Mouse (Mus musculus): ENCODE measurements around the gene Tes. TPM values are rescaled to one million over a fixed set of nuclear protein-coding genes. Genes with fewer than 3 reads are reported as not detected.

Gene Tes
- polyA plus RNA-seq, 1 experiment: 59.2 TPM

DNA sequence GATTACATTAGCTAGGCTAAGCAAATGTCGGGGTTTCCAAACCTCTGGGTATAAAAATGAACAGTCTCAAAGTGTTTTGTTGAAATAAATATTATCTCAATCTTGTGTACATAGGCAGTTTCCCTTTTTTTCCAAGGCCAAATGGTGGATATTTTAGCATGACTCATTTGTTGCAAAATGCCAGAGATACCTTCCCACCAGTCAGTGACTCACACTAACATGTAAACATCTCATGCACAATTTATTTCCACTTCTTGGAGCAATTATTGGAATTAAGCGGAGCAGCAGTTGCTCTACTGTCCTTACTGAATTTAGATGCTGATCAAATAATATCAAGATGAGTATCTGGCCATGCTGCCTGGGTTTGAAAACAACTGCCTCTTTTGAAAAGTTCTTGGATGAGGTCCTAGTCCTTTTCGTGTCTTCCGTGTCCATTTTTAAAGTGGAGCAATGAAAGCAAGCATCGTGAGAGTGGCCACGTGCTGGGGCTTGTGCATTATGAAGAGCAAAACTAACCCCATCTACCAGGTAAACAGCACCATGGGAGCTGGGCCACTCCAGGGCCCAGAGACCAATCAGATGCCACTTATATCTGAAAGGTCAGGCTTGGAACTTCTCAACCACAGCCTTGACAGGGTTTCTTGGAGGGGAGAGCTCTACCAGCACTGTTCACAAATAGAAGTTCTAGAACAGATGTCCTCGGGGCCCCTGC is 54.7 kb downstream of the Tes start:
- Histone ChIP-seq H3K4me3 (ENCODE audit: control insufficient read depth, insufficient read depth, low read length) (no peak overlapping the region), H3K27me3 (ENCODE audit: control insufficient read depth, insufficient read depth, low read length) (no peaks in the 10 kb centered on the region), H3K36me3 (ENCODE audit: control insufficient read depth, insufficient read depth, low read length) (no peaks in the 10 kb centered on the region), H3K27ac (ENCODE audit: control insufficient read depth, insufficient read depth, low read length) (no peak overlapping the region), H3K4me1 (replicated peaks; ENCODE audit: control insufficient read depth, insufficient read depth, low read length) (no peaks in the 10 kb centered on the region)
- TF ChIP-seq POLR2A (IDR thresholded peaks at IDR 0.05; ENCODE audit: control insufficient read depth, extremely low read depth, insufficient read depth, low read length, poor library complexity) (no peak), CTCF (IDR thresholded peaks at IDR 0.05; ENCODE audit: borderline replicate concordance, control insufficient read depth, extremely low read depth, insufficient read depth, low read length, poor library complexity) (no peak)
- DNase-seq: no peak
- WGBS: 87% methylated on average over 7 of the region's 7 CpGs

DNA sequence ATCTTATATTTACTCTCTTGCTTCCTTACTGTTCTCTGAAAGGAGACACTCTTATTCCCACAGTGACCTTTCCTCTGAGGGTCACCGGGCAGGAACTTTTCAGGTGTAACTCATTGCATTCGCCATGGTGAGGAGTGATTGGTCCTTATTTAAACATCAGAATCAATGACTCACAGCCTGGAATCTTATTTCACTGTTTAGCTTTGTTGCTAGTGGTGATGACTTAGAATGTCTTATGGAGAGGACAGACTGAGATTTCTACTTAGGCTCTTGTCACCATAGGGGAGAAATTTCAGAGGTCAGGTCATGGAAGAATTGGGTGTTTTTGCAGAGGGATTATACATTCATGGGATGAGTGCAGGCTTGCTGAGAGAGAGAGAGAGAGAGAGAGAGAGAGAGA is 75.1 kb downstream of the Tes start:
- no peaks in the 10 kb centered on the region for H3K4me1 ChIP-seq (replicated peaks; ENCODE audit: control insufficient read depth, insufficient read depth, low read length)
- 87% methylated on average over 2 of the region's 2 CpGs for WGBS
- H3K27ac ChIP-seq (ENCODE audit: control insufficient read depth, insufficient read depth, low read length): no peak overlapping the region
- no peak for TF ChIP-seq CTCF (IDR thresholded peaks at IDR 0.05; ENCODE audit: borderline replicate concordance, control insufficient read depth, extremely low read depth, insufficient read depth, low read length, poor library complexity)
- no peak for TF ChIP-seq POLR2A (IDR thresholded peaks at IDR 0.05; ENCODE audit: control insufficient read depth, extremely low read depth, insufficient read depth, low read length, poor library complexity)
- H3K27me3 ChIP-seq (ENCODE audit: control insufficient read depth, insufficient read depth, low read length): no peaks in the 10 kb centered on the region
- no peak overlapping the region for H3K4me3 ChIP-seq (ENCODE audit: control insufficient read depth, insufficient read depth, low read length)
- H3K36me3 ChIP-seq (ENCODE audit: control insufficient read depth, insufficient read depth, low read length): no peaks in the 10 kb centered on the region
- no peak for DNase-seq

DNA sequence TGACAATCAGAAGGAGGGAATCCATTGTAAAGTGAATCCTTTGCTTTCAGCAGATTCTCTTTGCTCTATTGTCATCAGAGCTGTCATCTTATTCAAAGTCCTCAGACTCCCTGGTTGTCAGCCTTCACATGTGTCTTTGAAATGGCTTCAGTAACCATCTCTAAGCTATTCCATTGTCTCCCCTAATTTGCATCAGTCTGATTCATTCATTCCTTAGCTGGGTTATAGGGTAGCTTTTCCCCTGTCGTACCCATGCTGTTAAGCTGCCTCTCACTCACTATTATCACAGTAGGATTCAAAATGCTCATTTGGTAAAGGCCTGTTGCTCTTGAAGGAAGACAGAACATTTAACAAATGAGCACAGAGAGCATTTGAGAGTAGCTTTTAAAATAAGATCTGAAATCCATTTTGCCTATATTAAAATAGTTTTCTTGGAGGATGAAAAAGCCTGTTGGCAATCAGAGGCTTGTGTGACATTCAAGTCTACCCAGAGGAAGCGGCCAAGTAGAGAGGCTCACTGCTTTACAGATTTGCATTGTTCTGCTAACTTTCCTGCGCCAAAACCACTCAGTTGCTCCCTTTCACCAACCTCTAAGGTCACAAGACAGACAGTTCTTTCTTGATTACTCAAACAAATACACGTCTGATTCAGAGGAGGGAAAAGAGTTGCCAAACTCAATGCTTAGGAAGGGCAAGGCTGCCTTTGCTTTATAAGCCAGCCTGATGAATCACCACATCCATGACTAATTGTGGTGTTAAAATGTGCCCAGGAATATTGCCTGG is 77.8 kb downstream of the Tes start:
- Histone ChIP-seq H3K4me3 (ENCODE audit: control insufficient read depth, insufficient read depth, low read length) (no peak overlapping the region), H3K27ac (ENCODE audit: control insufficient read depth, insufficient read depth, low read length) (no peak overlapping the region), H3K4me1 (replicated peaks; ENCODE audit: control insufficient read depth, insufficient read depth, low read length) (no peaks in the 10 kb centered on the region), H3K27me3 (ENCODE audit: control insufficient read depth, insufficient read depth, low read length) (no peaks in the 10 kb centered on the region), H3K36me3 (ENCODE audit: control insufficient read depth, insufficient read depth, low read length) (no peaks in the 10 kb centered on the region)
- TF ChIP-seq CTCF (IDR thresholded peaks at IDR 0.05; ENCODE audit: borderline replicate concordance, control insufficient read depth, extremely low read depth, insufficient read depth, low read length, poor library complexity) (no peak), POLR2A (IDR thresholded peaks at IDR 0.05; ENCODE audit: control insufficient read depth, extremely low read depth, insufficient read depth, low read length, poor library complexity) (no peak)
- no peak for DNase-seq
- WGBS: 79% methylated on average over 4 of the region's 4 CpGs

DNA sequence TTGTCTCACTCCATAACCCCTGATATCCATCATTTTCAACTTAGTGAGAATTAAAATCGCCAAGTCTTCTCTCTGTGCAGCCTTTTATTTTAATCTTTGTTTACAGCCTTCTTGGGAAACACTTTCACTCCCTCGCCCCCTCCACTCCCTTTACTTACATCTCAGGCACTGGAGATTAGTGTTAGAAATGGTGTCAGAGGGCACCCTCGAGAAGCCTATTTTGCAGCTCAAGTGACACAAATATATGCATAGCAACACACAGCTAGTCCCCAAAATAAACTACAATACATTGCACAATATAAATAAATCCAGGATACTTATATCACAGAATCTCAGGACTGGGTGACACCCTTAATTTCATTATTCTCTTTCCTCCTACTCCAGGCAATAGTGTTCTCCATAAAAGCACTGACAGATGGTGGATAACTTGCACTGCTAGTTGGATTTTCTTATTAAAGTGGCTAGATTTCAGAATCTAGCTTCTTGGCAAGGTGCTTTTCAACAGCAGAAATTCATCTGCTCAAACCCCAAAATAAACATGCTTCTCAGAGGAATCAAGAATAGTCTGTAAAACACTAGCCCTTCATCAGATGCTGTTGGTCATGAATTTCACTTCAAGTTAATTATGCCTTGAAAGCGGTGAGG is 86.2 kb downstream of the Tes start:
- Histone ChIP-seq H3K4me3 (ENCODE audit: control insufficient read depth, insufficient read depth, low read length) (no peak overlapping the region), H3K36me3 (ENCODE audit: control insufficient read depth, insufficient read depth, low read length) (no peaks in the 10 kb centered on the region), H3K27ac (ENCODE audit: control insufficient read depth, insufficient read depth, low read length) (no peak overlapping the region), H3K27me3 (ENCODE audit: control insufficient read depth, insufficient read depth, low read length) (no peaks in the 10 kb centered on the region), H3K4me1 (replicated peaks; ENCODE audit: control insufficient read depth, insufficient read depth, low read length) (no peaks in the 10 kb centered on the region)
- DNase-seq: no peak
- WGBS: 92% methylated on average over 4 of the region's 4 CpGs
- TF ChIP-seq CTCF (IDR thresholded peaks at IDR 0.05; ENCODE audit: borderline replicate concordance, control insufficient read depth, extremely low read depth, insufficient read depth, low read length, poor library complexity) (no peak), POLR2A (IDR thresholded peaks at IDR 0.05; ENCODE audit: control insufficient read depth, extremely low read depth, insufficient read depth, low read length, poor library complexity) (no peak)

DNA sequence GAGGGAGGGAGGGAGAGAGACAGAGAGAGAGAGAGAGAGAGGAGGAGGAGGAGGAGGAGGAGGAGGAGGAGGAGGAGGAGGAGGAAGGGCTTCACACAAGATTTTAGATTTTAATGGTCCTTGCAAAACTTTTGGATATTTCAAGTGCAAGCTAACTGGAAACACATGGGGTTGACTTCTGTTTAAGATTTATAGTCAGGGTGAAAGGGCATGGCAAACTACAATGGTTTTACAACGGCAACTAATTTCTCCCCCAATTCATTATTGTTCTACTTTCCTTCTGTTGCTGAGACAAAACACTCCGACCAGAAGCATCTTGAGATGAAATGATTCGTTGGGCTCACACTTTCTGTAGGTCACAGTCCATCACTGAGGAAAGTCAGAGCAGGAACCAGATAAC is 87.6 kb downstream of the Tes start:
- no peaks in the 10 kb centered on the region for H3K36me3 ChIP-seq (ENCODE audit: control insufficient read depth, insufficient read depth, low read length)
- no peak overlapping the region for H3K27ac ChIP-seq (ENCODE audit: control insufficient read depth, insufficient read depth, low read length)
- H3K4me1 ChIP-seq (replicated peaks; ENCODE audit: control insufficient read depth, insufficient read depth, low read length): no peaks in the 10 kb centered on the region
- TF ChIP-seq CTCF (IDR thresholded peaks at IDR 0.05; ENCODE audit: borderline replicate concordance, control insufficient read depth, extremely low read depth, insufficient read depth, low read length, poor library complexity): no peak
- TF ChIP-seq POLR2A (IDR thresholded peaks at IDR 0.05; ENCODE audit: control insufficient read depth, extremely low read depth, insufficient read depth, low read length, poor library complexity): no peak
- no peak for DNase-seq
- 59% methylated on average over 3 of the region's 3 CpGs for WGBS
- no peak overlapping the region for H3K4me3 ChIP-seq (ENCODE audit: control insufficient read depth, insufficient read depth, low read length)
- no peaks in the 10 kb centered on the region for H3K27me3 ChIP-seq (ENCODE audit: control insufficient read depth, insufficient read depth, low read length)

Other genes starting within 250 kb of the Tes start
- gene Tfec, start 166.7 kb upstream of the Tes start, polyA plus RNA-seq (2012; rRNA removed): 2.0 and 2.3 TPM in 2 replicates
- 9.1 and 11.4 TPM in 2 replicates for gene Cav2, start 216.0 kb downstream of the Tes start, polyA plus RNA-seq (2012; rRNA removed)
- 84.7 and 114 TPM in 2 replicates for gene Cav1, start 241.2 kb downstream of the Tes start, polyA plus RNA-seq (2012; rRNA removed)

Data from thymus, adult 2 months (tissue).